8 mouse cellular contexts compared by ENCODE assay signal in the genomic region with DNA sequence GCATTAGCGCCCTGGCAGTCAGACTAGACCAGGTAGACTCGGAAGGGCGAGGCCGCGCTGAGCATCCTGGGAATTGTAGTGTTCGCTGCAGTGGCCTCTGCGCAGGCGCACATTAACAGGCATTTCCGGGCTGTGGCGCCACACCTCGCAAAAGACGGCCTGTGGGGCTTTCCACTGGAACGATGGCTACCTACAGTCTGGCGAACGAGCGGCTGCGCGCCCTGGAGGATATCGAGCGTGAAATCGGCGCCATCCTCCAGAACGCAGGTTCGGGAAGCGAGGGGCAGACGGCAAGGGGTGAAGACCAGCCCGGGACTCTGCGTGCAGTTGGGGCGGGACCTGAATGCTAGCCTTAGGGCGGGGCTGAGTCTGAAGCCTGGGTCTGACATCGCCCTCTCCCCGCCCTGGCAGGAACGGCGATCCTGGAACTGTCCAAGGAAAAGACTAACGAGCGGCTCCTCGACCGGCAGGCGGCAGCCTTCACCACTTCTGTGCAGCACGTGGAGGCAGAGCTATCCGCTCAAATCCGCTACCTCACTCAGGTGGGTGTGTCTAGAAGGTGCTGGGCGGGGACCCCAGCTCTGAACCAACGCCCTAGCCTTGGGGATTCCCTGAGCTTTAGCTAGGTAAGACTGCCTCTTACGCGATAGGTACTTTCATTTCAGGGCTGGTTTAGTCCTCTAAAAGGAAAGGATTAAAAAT. TPM values are rescaled to one million over a fixed set of nuclear protein-coding genes. Genes with fewer than 3 reads are reported as not detected.
A peak's percentile ranks its signal among the peaks of the same experiment; 100 is the strongest.
DNase-seq lines count a peak whose midpoint lies in the region; ATAC-seq lines count a peak whose summit lies in the region.

Med11 (plus strand) TSS at position 123 of the 702 bp plus-strand sequence.

- peak within 1 kb of the TSS; percentile 57 for H3K4me2 ChIP-seq in hindbrain, embryonic 16.5 days (ENCODE audit: low read length)

- no peaks in the 10 kb centered on the region for H3K36me3 ChIP-seq in hindbrain, embryonic 16.5 days (ENCODE audit: control insufficient read depth, insufficient read depth, low read length)
- peaks cover 25% of the 10 kb centered on the region; the same call in 1 of the 2 replicates for H3K36me3 ChIP-seq in macrophage (ENCODE audit: inconsistent target)

- H3K9me3 ChIP-seq in hindbrain, embryonic 16.5 days (ENCODE audit: control insufficient read depth, low read length) = no peaks in the 10 kb centered on the region

- DNase-seq in WW6 (ENCODE audit: low read depth, low spot score) = peak; percentile 98
- peak; percentile 83 to 95 for DNase-seq in cerebellum, postnatal 4 days (ENCODE audit: low spot score in 2 of 2)
- DNase-seq in gastrocnemius, adult 18-20 months (ENCODE audit: low spot score) = peak; percentile 98
- DNase-seq in left cerebral cortex, adult 18-20 months (ENCODE audit: low spot score in 2 of 2) = peak; percentile 93 to 97
- DNase-seq in right cerebral cortex, adult 18-20 months = peak; percentile 96
- DNase-seq in urinary bladder, postnatal 10 days (ENCODE audit: low spot score) = peak; percentile 88

- under 1% methylated on average over 39 of the region's 46 CpGs for WGBS in hindbrain, embryonic 16.5 days
- under 1% methylated on average over 46 of the region's 46 CpGs for WGBS in macrophage (ENCODE audit: missing documents)

- peak within 1 kb of the TSS; percentile 92 for H3K9ac ChIP-seq in hindbrain, embryonic 16.5 days (ENCODE audit: low read depth, low read length)

- H3K27me3 ChIP-seq in hindbrain, embryonic 16.5 days (replicated peaks; ENCODE audit: control insufficient read depth, insufficient read depth, low read length) = no peaks in the 10 kb centered on the region

- peaks cover 7% of the 10 kb centered on the region for H3K4me1 ChIP-seq in hindbrain, embryonic 16.5 days (ENCODE audit: control insufficient read depth, insufficient read depth, low read depth, low read length)

- H3K79me2 ChIP-seq in macrophage (ENCODE audit: inconsistent target) = peaks cover 21% of the 10 kb centered on the region; the same call in 1 of the 2 replicates

- peak within 1 kb of the TSS; percentile 76 for H3K4me3 ChIP-seq in hindbrain, embryonic 16.5 days (ENCODE audit: low read length)
- H3K4me3 ChIP-seq in macrophage (ENCODE audit: inconsistent target) = peak within 1 kb of the TSS; percentile 49

- H3K27ac ChIP-seq in hindbrain, embryonic 16.5 days (ENCODE audit: low read depth, low read length) = peak within 1 kb of the TSS; percentile 98
- H3K27ac ChIP-seq in macrophage = peak within 1 kb of the TSS; percentile 87

- peak; percentile 98 for ATAC-seq in hindbrain, embryonic 16.5 days

RNA-seq across cellular contexts. Expression of gene Med11, which starts in this region (rescaled TPM):
- total RNA-seq in gastrocnemius, adult 18-20 months (2021) = 1 to 10 TPM; 4.2 to 4.9 TPM
- polyA plus RNA-seq in hindbrain, embryonic 16.5 days (2015; fragmentation: Nextera tagmentation; extraction: Ambion mirVana) = 42.9 and 46.3 TPM in 2 replicates
- 10 to 100 TPM; 13.9 to 15.4 TPM for total RNA-seq in left cerebral cortex, adult 18-20 months (2021)
- total RNA-seq in macrophage (2018; cell fraction: chromatin; rRNA removed) = 10 to 100 TPM in 20 of 26 experiments, 1 to 10 TPM in 6; 7.7 to 19.3 (median 12.0) TPM
- total RNA-seq in macrophage (2018; cell fraction: cytosol; rRNA removed) = 10 to 100 TPM; 35.3 to 80.0 (median 55.9) TPM
- 10 to 100 TPM; 12.6 to 31.8 (median 18.8) TPM for total RNA-seq in macrophage (2018; cell fraction: nucleus; rRNA removed)
- polyA plus RNA-seq in macrophage (2018) = 29.8 to 44.9 TPM (median 39.4 TPM) in 3 replicates

Comparison
In these comparisons a context has a peak if more than half of its experiments do, and no peak if none do; other contexts are left out.
1. Peak in every context shown above with its lines: DNase-seq, ATAC-seq, H3K4me3 ChIP-seq and H3K27ac ChIP-seq.